Mouse (Mus musculus) NIH3T3 (cell line): ENCODE measurements around the gene Map2.

Experiments
- DNase-seq: peaks from one replicate; pipeline ENCODE4 v3.0.0-alpha.2; 2012; ENCODE audit warnings: low read depth

The Map2 gene

GRCm38 (mm10) chr1:66175041-66175665, at the start of gene Map2:
Map2 (plus strand) TSS chr1:66175273.
- DNase-seq: peak; percentile 37

DNA sequence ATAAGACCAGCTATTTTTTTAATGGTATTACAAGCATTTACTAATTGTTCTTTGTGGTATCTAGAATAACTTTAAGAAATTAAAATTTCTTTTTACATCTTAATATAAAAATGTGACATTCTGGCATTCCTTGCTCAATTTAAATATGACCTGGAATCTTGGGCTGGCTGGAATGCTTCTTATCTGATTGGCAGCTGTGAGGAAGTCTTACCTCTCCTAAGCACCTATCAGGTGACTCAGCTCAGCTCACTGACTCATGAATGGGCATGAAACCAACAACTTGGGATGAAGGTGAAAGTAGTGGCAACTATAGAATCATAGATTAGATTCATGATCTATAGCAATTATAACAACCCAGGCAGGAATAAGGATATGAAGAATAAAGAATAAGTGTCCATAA, 42.1 kb upstream of the Map2 start:
- DNase-seq: peak; percentile 14

GRCm38 (mm10) chr1:66135324-66135723, 39.7 kb upstream of the Map2 start:
- DNase-seq: no peak

- no peak for DNase-seq
Observed at GRCm38 (mm10) chr1:66140686-66141085, 34.4 kb upstream of the Map2 start.

DNA sequence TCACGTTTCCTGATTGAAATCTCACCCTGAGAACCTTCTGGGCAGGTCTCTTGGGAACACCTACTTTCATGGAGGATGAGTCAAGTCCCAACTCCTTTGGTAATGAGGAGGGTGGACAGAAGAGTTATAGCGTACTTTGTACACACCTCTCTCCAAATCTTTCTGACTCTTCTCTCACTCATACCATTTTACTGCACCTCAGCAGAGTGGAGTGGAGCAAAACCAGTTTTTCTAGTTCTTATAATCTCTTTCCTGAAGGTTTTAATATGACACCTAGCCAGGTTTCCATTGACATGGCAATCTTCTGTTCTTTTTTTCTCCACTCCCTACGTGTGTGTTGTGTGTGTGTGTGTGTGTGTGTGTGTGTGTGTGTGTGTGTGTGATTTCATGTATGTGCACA, 29.9 kb upstream of the Map2 start:
- DNase-seq: no peak

DNA sequence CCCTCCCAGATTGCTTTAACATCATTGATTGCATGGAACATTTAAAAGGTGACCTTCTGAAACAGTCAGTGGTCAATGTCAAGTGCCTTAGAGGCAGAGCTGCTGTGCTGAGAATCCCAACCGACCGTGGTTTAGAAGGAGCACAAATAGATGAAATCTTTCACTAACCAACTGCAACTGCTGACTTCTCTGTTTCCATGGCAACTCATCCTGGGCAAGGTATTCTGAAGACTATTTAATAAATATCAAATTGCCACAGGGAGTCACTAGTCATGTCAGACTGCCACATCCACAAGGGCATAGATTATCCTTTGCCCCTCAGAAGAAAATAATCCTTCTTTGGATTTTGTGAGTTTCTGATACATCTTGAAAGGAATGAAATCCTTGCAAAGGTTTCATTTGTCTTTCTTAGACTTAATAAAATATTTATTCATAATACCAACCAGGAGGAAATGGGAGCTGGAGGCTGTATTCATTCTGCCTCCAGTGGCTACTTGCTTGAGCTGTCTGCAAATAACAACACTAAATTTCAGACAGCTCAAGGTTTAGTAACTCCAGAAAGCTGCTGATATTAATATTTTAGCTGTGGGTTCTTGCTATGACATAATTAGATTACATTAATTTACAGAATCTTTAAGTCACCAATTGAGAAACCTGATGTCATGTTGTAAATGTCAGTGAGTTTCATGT, 26.1 kb upstream of the Map2 start:
- DNase-seq: no peak

- no peak for DNase-seq
Observed at GRCm38 (mm10) chr1:66150806-66151205, 24.3 kb upstream of the Map2 start.

GRCm38 (mm10) chr1:66157135-66157534, 17.9 kb upstream of the Map2 start:
- DNase-seq: no peak

GRCm38 (mm10) chr1:66157589-66157988, 17.5 kb upstream of the Map2 start:
- DNase-seq: no peak

- DNase-seq: no peak
Observed at GRCm38 (mm10) chr1:66164648-66165047, 10.4 kb upstream of the Map2 start.

GRCm38 (mm10) chr1:66168722-66169121, 6.4 kb upstream of the Map2 start:
- DNase-seq: no peak

DNA sequence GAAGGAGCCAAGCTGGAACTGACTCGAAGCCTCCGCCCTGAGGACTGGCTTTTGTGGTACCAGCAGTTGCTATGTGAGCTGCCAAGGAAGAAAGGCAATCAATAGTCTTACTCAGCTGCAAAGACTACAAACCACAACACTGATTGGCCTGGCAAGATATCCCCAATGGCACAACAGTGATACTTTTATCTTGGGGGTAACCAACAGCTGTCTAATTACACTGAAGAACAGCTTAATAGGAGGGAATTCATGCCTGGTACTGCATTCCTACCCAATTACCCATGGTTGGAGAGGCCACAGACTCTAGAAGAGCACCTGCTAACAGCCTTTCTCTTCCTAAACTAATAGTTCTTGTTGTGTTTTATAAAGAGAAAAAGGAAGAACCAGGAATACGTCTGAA, 2.9 kb upstream of the Map2 start:
- no peak for DNase-seq

- no peak for DNase-seq
Observed at GRCm38 (mm10) chr1:66173630-66174029, 1.4 kb upstream of the Map2 start.

GRCm38 (mm10) chr1:66176012-66176837, 1.2 kb downstream of the Map2 start:
- DNase-seq: no peak

DNA sequence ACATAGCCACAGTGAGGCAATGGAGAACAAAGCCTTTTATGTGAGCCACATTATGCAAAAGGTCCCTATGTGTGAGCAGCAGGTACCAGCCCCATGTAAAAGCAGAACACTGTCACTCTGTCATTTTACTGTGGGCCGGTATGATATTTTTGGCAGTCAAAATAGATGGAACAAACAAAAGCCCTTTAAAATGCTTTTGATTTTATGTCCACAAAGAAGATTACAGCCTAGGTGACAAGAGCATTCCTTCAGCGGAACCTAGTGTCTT, 1.7 kb downstream of the Map2 start:
- DNase-seq: no peak

GRCm38 (mm10) chr1:66177489-66178170, 2.6 kb downstream of the Map2 start:
- DNase-seq: no peak

DNA sequence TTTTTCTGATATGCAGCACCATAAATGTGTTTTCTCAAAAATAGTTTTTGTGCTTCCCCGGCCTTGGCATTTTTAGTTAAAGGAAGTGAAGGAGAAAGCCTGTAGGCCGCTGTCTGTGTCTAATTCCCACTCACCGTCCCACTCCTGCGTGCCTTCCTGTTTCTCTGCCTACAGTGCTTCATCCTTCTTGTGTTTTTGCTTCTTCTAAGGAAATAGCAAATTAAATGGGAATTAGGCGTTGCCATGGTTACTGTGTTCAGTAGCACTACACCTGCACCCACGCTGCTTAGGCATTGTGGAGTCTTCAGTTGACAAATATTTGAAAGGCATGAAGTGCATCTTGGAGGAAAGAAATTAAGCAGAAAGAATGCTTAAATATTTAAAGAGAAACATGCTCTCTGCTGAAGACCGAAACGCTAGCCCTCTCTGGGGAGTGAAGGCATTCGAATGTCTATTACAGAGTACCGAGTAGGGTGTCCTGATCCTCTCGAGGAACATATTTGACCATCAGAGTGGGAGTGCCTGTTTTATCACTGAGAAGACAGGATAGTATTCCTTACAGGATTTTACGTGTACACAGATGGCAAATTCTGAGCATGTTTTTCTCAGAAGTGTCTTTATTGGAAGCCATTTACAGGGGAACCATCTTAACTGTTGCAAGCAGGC, 12.1 kb downstream of the Map2 start:
- DNase-seq: no peak

DNA sequence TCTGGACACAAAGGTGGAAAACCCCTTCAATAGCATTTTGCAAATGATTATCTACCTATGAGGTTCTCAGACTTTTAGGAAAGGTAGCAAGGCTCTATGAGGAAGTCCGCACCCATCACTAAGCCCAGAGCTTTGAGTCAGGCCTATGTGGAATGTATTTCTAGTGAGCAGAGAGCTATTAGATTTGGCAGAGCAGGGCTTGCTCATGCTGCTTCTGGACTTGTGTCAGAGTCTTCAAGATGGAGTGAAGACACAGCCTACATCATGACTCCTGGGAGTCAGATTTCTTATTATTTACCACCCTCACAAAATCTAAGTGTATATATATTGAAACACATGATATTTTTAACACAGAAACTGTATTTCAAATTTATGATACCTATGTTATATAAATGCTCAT, 17.3 kb downstream of the Map2 start:
- DNase-seq: no peak

GRCm38 (mm10) chr1:66192891-66193290, 17.8 kb downstream of the Map2 start:
- no peak for DNase-seq

GRCm38 (mm10) chr1:66195040-66195726, 20.1 kb downstream of the Map2 start:
- DNase-seq: no peak

DNA sequence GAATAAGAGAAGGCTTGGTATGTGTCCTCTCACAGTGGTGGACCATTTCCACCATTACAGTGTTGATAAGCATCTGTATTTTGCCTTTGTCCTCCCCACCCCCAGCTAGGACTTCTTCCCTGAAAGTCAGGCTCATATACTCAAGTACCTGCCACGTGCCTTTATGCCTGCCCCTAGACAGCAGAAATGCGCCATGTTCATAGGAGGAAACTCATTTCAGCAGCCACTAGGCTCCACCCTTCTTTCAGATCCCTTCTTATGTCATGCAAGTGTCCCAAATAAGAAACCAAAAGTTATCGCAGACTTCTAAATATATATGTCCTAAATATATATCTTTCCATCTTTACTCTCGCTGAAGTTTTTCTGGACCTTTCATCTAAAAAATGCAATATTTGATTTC, 21.2 kb downstream of the Map2 start:
- DNase-seq: no peak

DNA sequence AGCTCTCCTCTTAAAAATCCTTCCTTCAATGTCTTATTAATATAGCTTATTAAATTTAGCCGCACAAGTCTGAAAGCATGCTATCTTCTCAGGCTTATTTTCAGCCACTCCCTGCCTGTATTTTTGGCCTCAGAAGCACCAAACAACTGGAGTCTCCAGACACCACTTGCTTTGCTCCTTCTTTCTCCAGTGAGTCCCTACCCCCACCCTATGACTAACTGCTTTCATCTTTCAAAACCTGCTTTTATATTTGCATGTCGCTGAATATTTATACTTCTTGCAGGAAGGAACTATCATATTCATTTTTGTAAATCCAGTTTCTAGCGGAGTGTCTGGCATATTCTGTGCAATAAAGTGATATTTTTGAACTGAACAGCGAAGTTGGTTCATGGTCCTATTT, 21.6 kb downstream of the Map2 start:
- no peak for DNase-seq
